Mouse (Mus musculus) forebrain, embryonic 16.5 days (tissue): Measurements from ENCODE around the gene Med18. TPM values are rescaled to one million over a fixed set of nuclear protein-coding genes. Genes with fewer than 3 reads are reported as not detected.
"Not testable (repeated sequence)": the region's sequence is repeated elsewhere in the genome, so short reads cannot be mapped to it uniquely, and the experiment has no call there.

ENCODE experiments used
- ATAC-seq: fragments of 200-750 bp; cut with Nextera tagmentation; 2 replicates; pipeline ENCODE4 v1.8.0; 2017; ENCODE audit warnings: mild to moderate bottlenecking, moderate library complexity
- H3K27ac ChIP-seq: fragments of 300-500 bp; sonication (generic); 2 replicates; pipeline ENCODE4 v1.5.1; 2014; ENCODE audit warnings: low read length, control low read depth
- H3K27me3 ChIP-seq: fragments of 300-500 bp; sonication (generic); replicated peaks from 2 replicates; pipeline ENCODE4 v1.6.1; 2014; ENCODE audit warnings: low read length; ENCODE audit not compliant: control insufficient read depth, insufficient read depth
- H3K36me3 ChIP-seq: fragments of 300-500 bp; sonication (generic); 2 replicates; pipeline ENCODE4 v1.6.1; 2014; ENCODE audit not compliant: control insufficient read depth, insufficient read depth
- H3K4me1 ChIP-seq: fragments of 300-500 bp; sonication (generic); replicated peaks from 2 replicates; pipeline ENCODE4 v1.6.1; 2014; ENCODE audit warnings: low read length; ENCODE audit not compliant: control insufficient read depth, insufficient read depth
- H3K4me2 ChIP-seq: fragments of 300-500 bp; sonication (generic); 2 replicates; pipeline ENCODE4 v1.6.1; 2014; ENCODE audit warnings: mild to moderate bottlenecking, low read length, control low read depth
- H3K4me3 ChIP-seq: fragments of 300-500 bp; sonication (generic); replicated peaks from 2 replicates; pipeline ENCODE4 v1.5.1; 2014; ENCODE audit warnings: mild to moderate bottlenecking, low read length, control low read depth
- H3K9ac ChIP-seq: fragments of 300-500 bp; sonication (generic); replicated peaks from 2 replicates; pipeline ENCODE4 v1.6.1; 2014; ENCODE audit warnings: low read depth, low read length, control low read depth
- H3K9me3 ChIP-seq: fragments of 300-500 bp; sonication (generic); 2 replicates; pipeline ENCODE4 v1.6.1; 2016; ENCODE audit warnings: low read length; ENCODE audit not compliant: control insufficient read depth
- WGBS: fragments of 180-500 bp; shearing (Covaris S2); extraction: QIAGEN DNeasy Blood & Tissue Kit; methylation state at CpG from one replicate; pipeline ENCODE4 v1.1.7; 2014; 5-methylcytosine and 5-hydroxymethylcytosine counted together
- polyA plus RNA-seq: library from polyadenylated mRNA; unstranded; fragments of >200 nt; fragmentation: Nextera tagmentation; extraction: Ambion mirVana; gene quantifications from 2 replicates; pipeline ENCODE4 v1.2.1, GENCODE M21; 2015

Med18 gene
- polyA plus RNA-seq, 1 experiment from 2014 or later, result 23.5 TPM

DNA sequence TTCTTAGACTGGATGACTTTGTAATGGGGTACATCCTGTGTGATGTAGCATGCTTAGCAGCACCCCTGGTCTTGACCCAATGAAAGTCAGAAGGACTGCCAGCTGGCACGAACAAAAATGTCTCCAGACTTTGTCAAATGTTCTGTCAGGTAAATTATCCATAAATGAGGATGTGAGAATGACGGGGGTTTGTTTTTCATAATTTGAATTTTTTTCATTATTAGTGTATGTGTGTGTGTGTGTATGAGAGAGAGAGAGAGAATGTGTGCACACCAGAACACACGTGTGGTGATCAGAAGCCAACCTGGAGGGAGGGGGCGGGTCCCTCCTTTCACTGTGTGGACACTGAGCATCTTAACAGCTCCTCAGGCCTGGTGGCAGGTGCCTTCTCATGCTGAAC lies 20.5 kb upstream of the Med18 start:
- Histone ChIP-seq H3K27me3 (no peaks in the 10 kb centered on the region), H3K9me3 (no peaks in the 10 kb centered on the region), H3K27ac (no peak overlapping the region), H3K9ac (no peak overlapping the region), H3K36me3 (no peaks in the 10 kb centered on the region), H3K4me2 (no peak overlapping the region), H3K4me1 (no peaks in the 10 kb centered on the region), H3K4me3 (no peak overlapping the region)
- 74% methylated on average over 4 of the region's 4 CpGs for WGBS
- ATAC-seq, result no peak

DNA sequence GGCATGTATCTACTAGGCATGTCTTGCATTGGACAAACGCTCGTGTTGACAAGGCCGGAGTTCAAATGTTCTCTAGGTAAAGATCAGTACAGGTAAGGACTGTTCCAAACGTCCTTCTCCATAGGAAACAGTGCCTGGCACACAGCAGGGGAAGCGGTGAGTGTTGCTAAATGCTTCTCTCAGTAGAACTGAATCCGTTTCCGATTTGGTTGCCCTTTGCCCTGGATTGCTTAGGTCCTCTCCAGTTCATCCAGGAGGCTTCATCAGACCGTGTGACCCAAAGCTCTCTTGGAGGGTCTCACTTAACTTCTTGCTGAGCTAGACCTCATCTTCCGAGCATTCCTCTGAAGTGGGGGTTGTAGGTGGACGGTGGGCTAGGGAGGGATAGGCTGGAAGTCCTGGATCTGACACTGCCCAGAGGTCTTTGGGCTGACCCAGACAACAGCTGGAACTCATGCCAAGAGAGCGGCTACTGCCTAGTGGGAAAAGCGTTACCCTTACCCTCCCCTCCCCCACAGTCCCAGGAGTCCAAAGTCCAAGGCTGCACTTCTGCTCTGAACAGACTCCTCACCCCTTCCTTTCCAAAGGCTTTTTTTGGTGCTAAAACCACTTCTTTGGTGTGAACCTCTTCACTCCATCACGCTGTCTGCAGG lies 19.4 kb upstream of the Med18 start:
- no peak overlapping the region for H3K27ac ChIP-seq
- no peak overlapping the region for H3K9ac ChIP-seq
- no peaks in the 10 kb centered on the region for H3K27me3 ChIP-seq
- no peak for ATAC-seq
- 80% methylated on average over 13 of the region's 13 CpGs for WGBS
- no peak overlapping the region for H3K4me2 ChIP-seq
- no peaks in the 10 kb centered on the region for H3K9me3 ChIP-seq
- H3K36me3 ChIP-seq, result no peaks in the 10 kb centered on the region
- no peak overlapping the region for H3K4me3 ChIP-seq
- H3K4me1 ChIP-seq, result no peaks in the 10 kb centered on the region

DNA sequence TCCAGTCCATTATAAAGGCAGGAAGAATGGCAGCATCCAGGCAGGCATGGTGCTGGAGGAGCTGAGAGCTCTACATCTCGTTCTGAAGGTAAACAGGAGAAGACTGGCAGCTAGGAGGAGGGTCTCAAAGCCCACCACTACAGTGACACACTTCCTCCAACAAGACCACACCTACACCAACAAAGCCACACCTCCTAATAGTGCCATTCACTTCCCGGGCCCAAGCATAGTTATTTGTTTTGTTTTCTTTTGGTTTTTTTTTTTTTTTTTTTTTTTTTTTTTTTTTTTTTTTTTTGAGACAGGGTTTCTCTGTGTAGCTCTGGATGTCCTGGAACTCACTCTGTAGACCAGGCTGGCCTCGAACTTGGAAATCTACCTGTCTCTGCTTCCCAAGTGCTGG lies 18.4 kb upstream of the Med18 start:
- H3K9me3 ChIP-seq, H3K27me3 ChIP-seq, H3K4me3 ChIP-seq, ATAC-seq, H3K9ac ChIP-seq, H3K36me3 ChIP-seq, H3K4me1 ChIP-seq, H3K27ac ChIP-seq, H3K4me2 ChIP-seq: not testable (repeated sequence)
- WGBS, result 62% methylated on average over 3 of the region's 3 CpGs

GRCm38 (mm10) chr4:132477833-132478232 lies 14.1 kb upstream of the Med18 start:
- ATAC-seq, result no peak
- no peak overlapping the region for H3K4me3 ChIP-seq
- WGBS, result 94% methylated on average over 8 of the region's 8 CpGs

GRCm38 (mm10) chr4:132475895-132476878 lies 12.5 kb upstream of the Med18 start:
- H3K36me3 ChIP-seq, result no peaks in the 10 kb centered on the region
- no peak overlapping the region for H3K4me2 ChIP-seq
- no peak for ATAC-seq
- no peaks in the 10 kb centered on the region for H3K9me3 ChIP-seq
- no peak overlapping the region for H3K4me3 ChIP-seq
- 83% methylated on average over 13 of the region's 13 CpGs for WGBS
- no peak overlapping the region for H3K27ac ChIP-seq
- no peaks in the 10 kb centered on the region for H3K27me3 ChIP-seq
- H3K9ac ChIP-seq, result no peak overlapping the region
- no peaks in the 10 kb centered on the region for H3K4me1 ChIP-seq

More at GRCm38 (mm10) chr4:132477833-132478232, 14.1 kb upstream of the Med18 start:
- no peaks in the 10 kb centered on the region for H3K9me3 ChIP-seq
- H3K27ac ChIP-seq, result no peak overlapping the region
- no peak overlapping the region for H3K9ac ChIP-seq
- no peak overlapping the region for H3K4me2 ChIP-seq
- H3K36me3 ChIP-seq, result no peaks in the 10 kb centered on the region
- H3K27me3 ChIP-seq, result no peaks in the 10 kb centered on the region
- H3K4me1 ChIP-seq, result no peaks in the 10 kb centered on the region

GRCm38 (mm10) chr4:132474631-132475030 lies 10.9 kb upstream of the Med18 start:
- no peak for ATAC-seq
- no peaks in the 10 kb centered on the region for H3K36me3 ChIP-seq
- no peak overlapping the region for H3K27ac ChIP-seq
- no peak overlapping the region for H3K9ac ChIP-seq
- no peaks in the 10 kb centered on the region for H3K27me3 ChIP-seq
- H3K4me3 ChIP-seq, result no peak overlapping the region
- WGBS, result 71% methylated on average over 4 of the region's 4 CpGs
- no peak overlapping the region for H3K4me2 ChIP-seq
- no peaks in the 10 kb centered on the region for H3K4me1 ChIP-seq
- H3K9me3 ChIP-seq, result no peaks in the 10 kb centered on the region

DNA sequence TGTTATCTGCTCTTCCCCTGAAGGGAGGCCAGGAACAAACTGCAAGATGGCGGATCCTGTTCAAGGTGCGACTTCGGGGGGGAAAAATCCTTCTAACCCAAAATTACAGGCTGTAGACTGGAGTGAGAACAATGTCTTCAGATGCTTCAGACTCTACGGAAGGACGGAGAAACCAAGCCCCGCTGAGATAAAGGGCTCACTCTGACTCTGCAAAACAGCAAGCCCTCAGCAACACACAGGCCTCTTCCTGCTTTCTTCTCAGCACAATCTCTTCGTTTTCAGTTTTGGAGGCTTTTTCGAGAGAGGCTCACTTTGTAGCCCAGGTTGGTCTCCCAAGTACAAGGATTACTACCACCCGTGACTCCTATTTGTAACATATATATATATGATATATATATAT lies 9.7 kb upstream of the Med18 start:
- ATAC-seq, result no peak
- Histone ChIP-seq H3K4me2 (no peak overlapping the region), H3K27me3 (no peaks in the 10 kb centered on the region), H3K27ac (no peak overlapping the region), H3K36me3 (no peaks in the 10 kb centered on the region), H3K4me3 (no peak overlapping the region), H3K4me1 (no peaks in the 10 kb centered on the region), H3K9ac (no peak overlapping the region), H3K9me3 (no peaks in the 10 kb centered on the region)
- WGBS, result 89% methylated on average over 9 of the region's 9 CpGs

GRCm38 (mm10) chr4:132469873-132470272 lies 6.2 kb upstream of the Med18 start:
- H3K4me2 ChIP-seq, result no peak overlapping the region
- H3K36me3 ChIP-seq, result no peaks in the 10 kb centered on the region
- H3K9ac ChIP-seq, result no peak overlapping the region
- no peaks in the 10 kb centered on the region for H3K27me3 ChIP-seq
- no peaks in the 10 kb centered on the region for H3K4me1 ChIP-seq
- 19% methylated on average over 3 of the region's 3 CpGs for WGBS
- no peak overlapping the region for H3K27ac ChIP-seq
- ATAC-seq, result no peak
- no peaks in the 10 kb centered on the region for H3K9me3 ChIP-seq
- no peak overlapping the region for H3K4me3 ChIP-seq

GRCm38 (mm10) chr4:132464255-132464613 lies 513 bp upstream of the Med18 start:
- ATAC-seq, result 0 out of 2 replicates have a peak, but pooled peaks have one; percentile 21
- peak overlapping the region; percentile 81 for H3K4me3 ChIP-seq
- 2% methylated on average over 5 of the region's 5 CpGs for whole genome bisulfite sequencing
- peaks cover 17% of the 10 kb centered on the region for H3K4me1 ChIP-seq
- peaks cover 15% of the 10 kb centered on the region for H3K36me3 ChIP-seq
- no peaks in the 10 kb centered on the region for H3K27me3 ChIP-seq
- peak overlapping the region; percentile 65 for H3K9ac ChIP-seq
- peak overlapping the region; percentile 89 for H3K4me2 ChIP-seq
- H3K27ac ChIP-seq, result no peak overlapping the region
- no peaks in the 10 kb centered on the region for H3K9me3 ChIP-seq
